Mouse (Mus musculus): ENCODE results near the gene Hkdc1. TPM values are rescaled to one million over a fixed set of nuclear protein-coding genes. Genes with fewer than 3 reads are reported as not detected.

Hkdc1 gene
- polyA plus RNA-seq, 1 experiment from 2014 or later, result 0.18 TPM

DNA sequence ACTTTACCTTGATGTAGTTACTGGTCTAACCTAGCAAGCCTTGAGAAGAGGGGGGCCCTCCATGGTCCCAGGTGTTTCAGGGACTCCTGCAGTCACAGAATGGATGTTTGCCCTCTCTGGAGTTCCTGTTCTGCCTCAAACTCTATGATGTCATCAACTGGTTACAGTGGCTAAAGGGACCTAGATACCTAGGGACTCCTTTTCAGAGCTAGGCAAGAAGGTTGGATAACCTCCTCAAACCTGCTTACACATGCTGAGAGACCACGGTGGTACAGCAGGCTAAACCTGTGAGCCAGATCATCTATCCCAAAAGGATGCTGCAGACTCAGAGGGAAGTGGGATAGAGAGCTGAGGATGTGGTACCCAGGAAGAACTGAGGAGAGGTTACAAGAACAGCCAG lies 42.5 kb downstream of the Hkdc1 start, which contains the start of gene Hk1:
TSS of gene Hk1 (minus strand) at position 101 of the 400 bp plus-strand sequence.
- H3K4me3 ChIP-seq (ENCODE audit: control insufficient read depth in 1 of 2, insufficient read depth in 1 of 2, low read depth in 1 of 2, low read length in 2 of 2), result no peak within 1 kb of the TSS
- no peaks in the 10 kb centered on the region for H3K36me3 ChIP-seq (ENCODE audit: control insufficient read depth, insufficient read depth, low read length)
- no peak within 1 kb of the TSS for H3K27ac ChIP-seq (replicated peaks in 1 of 2; ENCODE audit: control insufficient read depth in 1 of 2, insufficient read depth in 1 of 2, low read depth in 2 of 2, low read length in 2 of 2)
- no peaks in the 10 kb centered on the region for H3K27me3 ChIP-seq (ENCODE audit: control insufficient read depth, insufficient read depth, low read length)
- no peak within 1 kb of the TSS for H3K4me2 ChIP-seq (ENCODE audit: low read length)
- H3K4me1 ChIP-seq (ENCODE audit: control insufficient read depth in 2 of 2, insufficient read depth in 2 of 2, low read length in 2 of 2), result no peaks in the 10 kb centered on the region
- 84% methylated on average over 1 of the region's 1 CpGs for WGBS
- no peak within 1 kb of the TSS for H3K9ac ChIP-seq (ENCODE audit: low read length)
- no peak for ATAC-seq (ENCODE audit: insufficient number of reproducible peaks, insufficient read depth, low FRiP score, low read depth)
- no peaks in the 10 kb centered on the region for H3K9me3 ChIP-seq (ENCODE audit: control insufficient read depth, low read length)

DNA sequence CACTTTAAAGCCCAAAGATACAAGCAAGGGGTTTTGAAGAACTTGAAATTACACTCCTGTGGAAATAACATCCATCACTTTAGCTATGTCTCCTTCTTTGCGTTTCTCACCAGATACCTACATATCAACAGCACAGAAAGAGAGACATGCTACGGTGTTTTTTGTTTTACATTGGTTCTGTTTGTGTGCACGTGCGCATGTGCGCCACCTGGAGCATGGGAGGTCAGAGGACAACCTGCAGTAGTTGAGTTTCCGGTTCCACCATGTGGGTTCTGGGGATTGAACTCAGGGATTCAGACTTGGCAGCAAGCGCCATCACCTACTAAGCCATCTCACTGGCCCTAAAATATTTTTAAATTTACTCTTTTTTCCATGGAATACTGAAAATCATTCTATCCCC lies 63.5 kb downstream of the Hkdc1 start:
- Histone ChIP-seq H3K4me1 (ENCODE audit: control insufficient read depth in 2 of 2, insufficient read depth in 2 of 2, low read length in 2 of 2) (no peaks in the 10 kb centered on the region), H3K9me3 (ENCODE audit: control insufficient read depth, low read length) (no peaks in the 10 kb centered on the region), H3K36me3 (ENCODE audit: control insufficient read depth, insufficient read depth, low read length) (no peaks in the 10 kb centered on the region), H3K27me3 (ENCODE audit: control insufficient read depth, insufficient read depth, low read length) (no peaks in the 10 kb centered on the region), H3K4me2 (ENCODE audit: low read length) (no peak overlapping the region), H3K4me3 (ENCODE audit: control insufficient read depth in 1 of 2, insufficient read depth in 1 of 2, low read depth in 1 of 2, low read length in 2 of 2) (no peak overlapping the region), H3K27ac (replicated peaks in 1 of 2; ENCODE audit: control insufficient read depth in 1 of 2, insufficient read depth in 1 of 2, low read depth in 2 of 2, low read length in 2 of 2) (no peak overlapping the region), H3K9ac (ENCODE audit: low read length) (no peak overlapping the region)
- ATAC-seq (ENCODE audit: insufficient number of reproducible peaks, insufficient read depth, low FRiP score, low read depth), result no peak
- WGBS, result 82% methylated on average over 7 of the region's 7 CpGs

DNA sequence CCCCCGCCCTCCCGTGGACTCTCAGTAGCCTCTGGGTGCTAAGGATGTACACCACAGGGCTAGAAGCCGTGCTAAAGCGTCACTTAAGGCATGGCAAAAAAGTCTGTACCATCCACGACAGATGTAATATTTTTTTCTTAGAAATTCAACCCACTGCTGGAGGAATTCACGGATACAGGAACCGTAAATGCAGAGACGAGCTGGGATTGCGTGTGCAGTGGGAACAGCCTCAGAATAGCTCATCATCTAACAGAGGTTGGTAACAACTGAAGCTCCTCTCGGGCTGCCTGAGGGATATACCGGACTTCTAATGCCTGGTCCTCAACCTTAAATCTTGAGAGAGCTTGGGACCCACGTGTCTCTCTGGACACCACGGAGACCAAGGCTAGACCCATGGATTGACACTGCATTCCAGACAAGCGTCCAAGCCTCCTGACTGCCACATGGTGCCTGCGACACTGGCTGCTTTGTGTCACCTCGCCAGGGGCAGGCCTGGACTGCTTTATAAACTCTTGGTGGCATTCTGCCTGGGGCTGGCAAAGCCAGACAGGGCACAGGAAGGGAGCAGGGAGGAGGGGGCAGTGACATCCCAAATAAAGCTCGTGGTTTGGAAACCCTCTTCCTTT lies 66.1 kb downstream of the Hkdc1 start:
- Histone ChIP-seq H3K4me1 (ENCODE audit: control insufficient read depth in 2 of 2, insufficient read depth in 2 of 2, low read length in 2 of 2) (no peaks in the 10 kb centered on the region), H3K27ac (replicated peaks in 1 of 2; ENCODE audit: control insufficient read depth in 1 of 2, insufficient read depth in 1 of 2, low read depth in 2 of 2, low read length in 2 of 2) (no peak overlapping the region), H3K9me3 (ENCODE audit: control insufficient read depth, low read length) (no peaks in the 10 kb centered on the region), H3K4me2 (ENCODE audit: low read length) (no peak overlapping the region), H3K9ac (ENCODE audit: low read length) (no peak overlapping the region), H3K27me3 (ENCODE audit: control insufficient read depth, insufficient read depth, low read length) (no peaks in the 10 kb centered on the region), H3K4me3 (ENCODE audit: control insufficient read depth in 1 of 2, insufficient read depth in 1 of 2, low read depth in 1 of 2, low read length in 2 of 2) (no peak overlapping the region), H3K36me3 (ENCODE audit: control insufficient read depth, insufficient read depth, low read length) (no peaks in the 10 kb centered on the region)
- ATAC-seq (ENCODE audit: insufficient number of reproducible peaks, insufficient read depth, low FRiP score, low read depth), result no peak
- WGBS, result 76% methylated on average over 17 of the region's 17 CpGs

DNA sequence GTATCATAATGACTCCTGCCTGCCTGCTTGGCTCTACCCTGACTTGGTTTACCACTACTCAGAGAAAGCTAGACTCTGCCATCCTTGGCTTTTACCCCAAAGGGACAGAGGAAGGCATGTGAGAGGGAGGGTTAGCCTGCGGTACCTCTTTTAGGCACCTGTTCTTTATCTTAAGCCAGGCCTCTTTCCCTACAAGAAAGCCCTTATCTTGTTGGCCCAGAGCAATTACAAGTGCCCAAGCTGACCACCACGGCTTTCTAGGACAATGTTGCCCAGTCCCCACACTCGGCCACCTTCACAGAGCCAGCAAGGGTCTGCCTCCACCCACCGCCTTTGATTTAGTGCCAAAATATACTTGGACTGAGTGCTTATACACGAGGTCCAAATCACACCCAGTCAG lies 77.1 kb downstream of the Hkdc1 start:
- no peak overlapping the region for H3K4me3 ChIP-seq (ENCODE audit: control insufficient read depth in 1 of 2, insufficient read depth in 1 of 2, low read depth in 1 of 2, low read length in 2 of 2)
- no peak overlapping the region for H3K27ac ChIP-seq (replicated peaks in 1 of 2; ENCODE audit: control insufficient read depth in 1 of 2, insufficient read depth in 1 of 2, low read depth in 2 of 2, low read length in 2 of 2)
- H3K4me1 ChIP-seq (ENCODE audit: control insufficient read depth in 2 of 2, insufficient read depth in 2 of 2, low read length in 2 of 2), result peaks cover 7 to 13% of the 10 kb centered on the region in 2 experiments
- H3K36me3 ChIP-seq (ENCODE audit: control insufficient read depth, insufficient read depth, low read length), result no peaks in the 10 kb centered on the region
- H3K9me3 ChIP-seq (ENCODE audit: control insufficient read depth, low read length), result no peaks in the 10 kb centered on the region
- H3K27me3 ChIP-seq (ENCODE audit: control insufficient read depth, insufficient read depth, low read length), result no peaks in the 10 kb centered on the region
- 41% methylated on average over 5 of the region's 5 CpGs for WGBS
- ATAC-seq (ENCODE audit: insufficient number of reproducible peaks, insufficient read depth, low FRiP score, low read depth), result no peak
- no peak overlapping the region for H3K4me2 ChIP-seq (ENCODE audit: low read length)
- no peak overlapping the region for H3K9ac ChIP-seq (ENCODE audit: low read length)

DNA sequence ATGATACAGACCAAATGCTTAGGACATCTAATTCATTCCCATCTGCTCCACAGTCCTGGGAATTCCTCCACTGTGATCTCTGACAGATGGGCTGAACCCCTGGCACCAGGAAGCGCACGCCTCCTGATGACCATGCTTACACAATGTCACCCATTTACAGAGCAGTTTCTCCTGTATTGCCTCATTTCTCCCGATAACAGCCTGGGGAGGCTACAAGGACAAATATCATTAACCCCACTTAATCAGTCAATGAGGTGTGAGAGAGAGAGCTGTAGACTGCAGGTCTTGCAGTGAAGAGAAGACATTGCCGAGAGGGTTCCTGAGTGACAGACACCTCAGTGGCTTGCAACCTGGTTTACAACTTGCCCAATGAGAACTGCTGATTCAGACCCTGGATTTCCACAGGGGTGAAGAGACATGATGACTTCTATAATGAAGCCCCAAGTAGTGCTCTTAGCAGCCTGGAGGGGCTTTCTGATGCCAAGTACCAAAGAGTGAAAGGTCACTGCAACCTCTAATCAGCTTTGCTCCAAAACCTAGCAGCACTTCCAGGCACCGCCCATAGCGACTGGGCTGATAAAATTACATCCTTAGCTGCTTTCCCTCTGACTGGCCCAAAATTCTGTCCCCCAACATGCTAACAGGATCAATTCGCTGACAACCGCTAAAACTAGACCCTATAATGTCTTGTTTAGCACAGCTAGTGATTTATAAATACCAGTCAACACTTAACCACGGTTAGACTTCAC lies 78.1 kb downstream of the Hkdc1 start:
- no peaks in the 10 kb centered on the region for H3K27me3 ChIP-seq (ENCODE audit: control insufficient read depth, insufficient read depth, low read length)
- H3K27ac ChIP-seq (replicated peaks in 1 of 2; ENCODE audit: control insufficient read depth in 1 of 2, insufficient read depth in 1 of 2, low read depth in 2 of 2, low read length in 2 of 2), result no peak overlapping the region
- no peak overlapping the region for H3K9ac ChIP-seq (ENCODE audit: low read length)
- 62% methylated on average over 9 of the region's 9 CpGs for WGBS
- no peak overlapping the region for H3K4me2 ChIP-seq (ENCODE audit: low read length)
- no peak for ATAC-seq (ENCODE audit: insufficient number of reproducible peaks, insufficient read depth, low FRiP score, low read depth)
- H3K36me3 ChIP-seq (ENCODE audit: control insufficient read depth, insufficient read depth, low read length), result no peaks in the 10 kb centered on the region
- H3K4me1 ChIP-seq (ENCODE audit: control insufficient read depth in 2 of 2, insufficient read depth in 2 of 2, low read length in 2 of 2), result peaks cover 5 to 8% of the 10 kb centered on the region in 2 experiments
- no peak overlapping the region for H3K4me3 ChIP-seq (ENCODE audit: control insufficient read depth in 1 of 2, insufficient read depth in 1 of 2, low read depth in 1 of 2, low read length in 2 of 2)
- H3K9me3 ChIP-seq (ENCODE audit: control insufficient read depth, low read length), result no peaks in the 10 kb centered on the region

DNA sequence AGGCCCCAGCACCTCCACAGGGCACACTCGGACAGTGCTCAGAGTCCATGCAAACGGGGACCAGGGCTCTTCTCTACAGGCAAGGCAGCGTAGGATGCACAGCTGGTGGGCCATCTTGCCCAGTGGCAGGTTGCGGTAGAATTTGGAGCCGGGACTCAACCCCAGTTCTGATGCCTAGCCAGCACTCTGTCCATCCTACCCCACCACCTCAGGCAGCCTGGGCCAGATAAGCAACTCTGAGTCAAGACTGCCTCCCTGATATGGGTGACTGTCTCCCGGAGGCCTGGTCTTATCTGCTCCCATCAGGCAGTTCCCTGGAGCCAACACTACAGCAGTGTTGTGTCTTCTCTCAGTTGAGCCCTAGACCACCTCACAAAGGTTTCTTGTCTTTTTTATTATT lies 79.8 kb downstream of the Hkdc1 start:
- Histone ChIP-seq H3K9me3 (ENCODE audit: control insufficient read depth, low read length) (no peaks in the 10 kb centered on the region), H3K9ac (ENCODE audit: low read length) (no peak overlapping the region), H3K4me3 (ENCODE audit: control insufficient read depth in 1 of 2, insufficient read depth in 1 of 2, low read depth in 1 of 2, low read length in 2 of 2) (no peak overlapping the region), H3K4me2 (ENCODE audit: low read length) (no peak overlapping the region), H3K27me3 (ENCODE audit: control insufficient read depth, insufficient read depth, low read length) (no peaks in the 10 kb centered on the region), H3K36me3 (ENCODE audit: control insufficient read depth, insufficient read depth, low read length) (no peaks in the 10 kb centered on the region), H3K27ac (replicated peaks in 1 of 2; ENCODE audit: control insufficient read depth in 1 of 2, insufficient read depth in 1 of 2, low read depth in 2 of 2, low read length in 2 of 2) (no peak overlapping the region), H3K4me1 (ENCODE audit: control insufficient read depth in 2 of 2, insufficient read depth in 2 of 2, low read length in 2 of 2) (peaks cover 12 to 15% of the 10 kb centered on the region in 2 experiments)
- 77% methylated on average over 6 of the region's 6 CpGs for WGBS
- ATAC-seq (ENCODE audit: insufficient number of reproducible peaks, insufficient read depth, low FRiP score, low read depth), result no peak

DNA sequence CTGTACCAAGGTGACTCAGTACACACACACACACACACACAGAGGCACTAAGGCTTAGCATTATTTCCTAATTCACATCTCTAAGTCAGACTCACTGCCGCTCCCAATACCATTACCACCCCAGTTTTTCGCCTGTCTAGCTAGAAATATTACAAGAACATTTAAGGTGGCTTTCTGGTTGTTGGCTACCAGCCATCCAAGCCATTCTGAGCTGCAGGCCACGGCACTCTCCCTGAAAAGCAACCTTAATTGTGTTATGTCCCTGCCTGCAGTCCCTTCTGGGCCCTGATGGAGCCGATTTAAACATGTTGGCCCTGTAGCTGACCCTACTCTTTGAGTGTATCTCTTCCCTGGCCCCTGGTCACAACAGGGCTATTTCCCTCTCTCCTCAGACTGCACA lies 80.3 kb downstream of the Hkdc1 start:
- ATAC-seq (ENCODE audit: insufficient number of reproducible peaks, insufficient read depth, low FRiP score, low read depth), result no peak
- WGBS, result 80% methylated on average over 4 of the region's 4 CpGs
- H3K9ac ChIP-seq (ENCODE audit: low read length), result no peak overlapping the region

More for the DNA sequence above, 80.3 kb downstream of the Hkdc1 start:
- no peaks in the 10 kb centered on the region for H3K9me3 ChIP-seq (ENCODE audit: control insufficient read depth, low read length)
- no peaks in the 10 kb centered on the region for H3K36me3 ChIP-seq (ENCODE audit: control insufficient read depth, insufficient read depth, low read length)
- no peak overlapping the region for H3K4me3 ChIP-seq (ENCODE audit: control insufficient read depth in 1 of 2, insufficient read depth in 1 of 2, low read depth in 1 of 2, low read length in 2 of 2)
- no peaks in the 10 kb centered on the region for H3K27me3 ChIP-seq (ENCODE audit: control insufficient read depth, insufficient read depth, low read length)
- no peak overlapping the region for H3K4me2 ChIP-seq (ENCODE audit: low read length)
- H3K4me1 ChIP-seq (ENCODE audit: control insufficient read depth in 2 of 2, insufficient read depth in 2 of 2, low read length in 2 of 2), result peaks cover 17 to 20% of the 10 kb centered on the region in 2 experiments
- H3K27ac ChIP-seq (replicated peaks in 1 of 2; ENCODE audit: control insufficient read depth in 1 of 2, insufficient read depth in 1 of 2, low read depth in 2 of 2, low read length in 2 of 2), result no peak overlapping the region
